Mouse (Mus musculus) CD4-positive, CD25-positive, alpha-beta regulatory T cell (primary cell): ENCODE measurements around the gene Arrdc3. TPM values are rescaled to one million over a fixed set of nuclear protein-coding genes. Genes with fewer than 3 reads are reported as not detected.

ENCODE experiments used
- polyA plus RNA-seq: library from polyadenylated mRNA; unstranded; fragments of 100-300 nt; shearing (Covaris generic); gene quantifications from one replicate; pipeline ENCODE4 v1.2.1, GENCODE M21; 2017

Gene Arrdc3
- polyA plus RNA-seq: 29.4 TPM

DNA sequence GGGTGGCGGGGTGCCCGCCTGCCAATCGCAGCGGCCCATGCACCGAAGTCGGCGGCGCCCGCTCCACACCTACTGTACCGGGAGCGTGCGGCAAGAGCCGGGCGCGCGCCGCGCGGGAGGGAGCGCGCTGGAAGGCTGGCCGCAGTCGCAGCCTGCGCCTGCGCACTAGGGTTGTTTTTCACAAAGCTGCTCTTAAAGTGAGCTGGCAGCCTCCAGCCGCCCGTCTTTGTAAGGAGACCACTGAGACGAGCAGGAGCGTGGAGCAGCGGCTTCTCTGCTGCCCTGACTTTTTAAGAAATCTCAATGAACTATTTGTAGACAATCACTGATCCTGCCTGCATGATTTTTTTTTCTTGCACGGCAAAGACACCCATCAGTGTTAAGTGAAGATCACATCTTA, at the start of gene Arrdc3:
Arrdc3 (plus strand) TSS at position 195 of the 400 bp plus-strand sequence.

